Mouse (Mus musculus) spleen, adult 2 months (tissue): ENCODE results near the gene Cped1.

Experiments used
- CTCF ChIP-seq: fragments of 200-500 bp; IDR thresholded peaks from 2 replicates; pipeline ENCODE4 v1.5.1; 2011; ENCODE audit warnings: mild to moderate bottlenecking, inconsistent platforms; ENCODE audit not compliant: insufficient read depth, insufficient read length, insufficient replicate concordance; ENCODE audit errors: extremely low read depth
- POLR2A ChIP-seq: fragments of 200-500 bp; IDR thresholded peaks from 2 replicates; pipeline ENCODE4 v1.6.1; 2011; ENCODE audit warnings: low read depth, low read length, inconsistent platforms

GRCm38 (mm10) chr6:22035895-22036294 is 50.2 kb downstream of the Cped1 start:
- TF ChIP-seq CTCF (no peak), POLR2A (no peak)
